Mouse (Mus musculus) embryonic facial prominence, embryonic 11.5 days (tissue): ENCODE data around the gene Klk13. TPM values are rescaled to one million over a fixed set of nuclear protein-coding genes. Genes with fewer than 3 reads are reported as not detected.
"Not testable (repeated sequence)": the region's sequence is repeated elsewhere in the genome, so short reads cannot be mapped to it uniquely, and the experiment has no call there.

ENCODE experiments used
- ATAC-seq: fragments of 200-750 bp; cut with Nextera tagmentation; replicated peaks from 2 replicates; pipeline ENCODE4 v1.8.0; 2017; ENCODE audit warnings: low read depth; ENCODE audit not compliant: insufficient number of reproducible peaks, low FRiP score, low TSS enrichment
- DNase-seq: peaks from one replicate; pipeline ENCODE4 v3.0.0-alpha.2; 2015; ENCODE audit warnings: low spot score
- H3K27ac ChIP-seq: fragments of 300-500 bp; sonication (generic); replicated peaks from 2 replicates; pipeline ENCODE4 v1.5.1; 2014; ENCODE audit warnings: mild to moderate bottlenecking, low read depth, low read length, control low read depth
- H3K27me3 ChIP-seq: fragments of 300-500 bp; sonication (generic); 2 replicates; pipeline ENCODE4 v1.6.1; 2014; ENCODE audit warnings: mild to moderate bottlenecking, low read length, moderate library complexity, mixed read lengths; ENCODE audit not compliant: control insufficient read depth, insufficient read depth
- H3K36me3 ChIP-seq: fragments of 300-500 bp; sonication (generic); replicated peaks from 2 replicates; pipeline ENCODE4 v1.6.1; 2014; ENCODE audit warnings: low read depth, mild to moderate bottlenecking, low read length, moderate library complexity, mixed read lengths; ENCODE audit not compliant: control insufficient read depth, insufficient read depth
- H3K4me1 ChIP-seq: fragments of 300-500 bp; sonication (generic); 2 replicates; pipeline ENCODE4 v1.6.1; 2014; ENCODE audit warnings: low read length, mixed read lengths; ENCODE audit not compliant: control insufficient read depth, insufficient read depth
- H3K4me2 ChIP-seq: fragments of 300-500 bp; sonication (generic); 2 replicates; pipeline ENCODE4 v1.6.1; 2014; ENCODE audit warnings: low read depth, mild to moderate bottlenecking, control low read depth, low read length, moderate library complexity
- H3K4me3 ChIP-seq: fragments of 300-500 bp; sonication (generic); 2 replicates; pipeline ENCODE4 v1.5.1; 2014; ENCODE audit warnings: low read depth, low read length, control low read depth
- H3K9ac ChIP-seq: fragments of 300-500 bp; sonication (generic); replicated peaks from 2 replicates; pipeline ENCODE4 v1.6.1; 2014; ENCODE audit warnings: mild to moderate bottlenecking, control low read depth, low read length
- H3K9me3 ChIP-seq: fragments of 300-500 bp; sonication (generic); replicated peaks from 2 replicates; pipeline ENCODE4 v1.6.1; 2016; ENCODE audit warnings: mild to moderate bottlenecking, low read length, inconsistent platforms, mixed read lengths; ENCODE audit not compliant: control insufficient read depth
- WGBS: fragments of 180-500 bp; shearing (Covaris S2); extraction: QIAGEN DNeasy Blood & Tissue Kit; methylation state at CpG from one replicate; pipeline ENCODE4 v1.1.7; 2014; 5-methylcytosine and 5-hydroxymethylcytosine counted together
- polyA plus RNA-seq: library from polyadenylated mRNA; unstranded; fragments of >200 nt; fragmentation: Nextera tagmentation; extraction: Ambion mirVana; gene quantifications from 2 replicates; pipeline ENCODE4 v1.2.1, GENCODE M21; 2014

Gene Klk13
- polyA plus RNA-seq, 1 experiment from 2014 or later = 0.49 TPM

GRCm38 (mm10) chr7:43675091-43675490, 37.3 kb upstream of the Klk13 start:
- DNase-seq (no peak), ATAC-seq (no peak)
- 94% methylated on average over 32 of the region's 32 CpGs for whole genome bisulfite sequencing
- H3K9ac ChIP-seq = no peak overlapping the region
- H3K36me3 ChIP-seq = peaks cover 21% of the 10 kb centered on the region
- H3K9me3 ChIP-seq = no peaks in the 10 kb centered on the region
- no peak overlapping the region for H3K4me3 ChIP-seq
- H3K4me1 ChIP-seq = no peaks in the 10 kb centered on the region
- no peak overlapping the region for H3K4me2 ChIP-seq
- H3K27me3 ChIP-seq = no peaks in the 10 kb centered on the region
- no peak overlapping the region for H3K27ac ChIP-seq

DNA sequence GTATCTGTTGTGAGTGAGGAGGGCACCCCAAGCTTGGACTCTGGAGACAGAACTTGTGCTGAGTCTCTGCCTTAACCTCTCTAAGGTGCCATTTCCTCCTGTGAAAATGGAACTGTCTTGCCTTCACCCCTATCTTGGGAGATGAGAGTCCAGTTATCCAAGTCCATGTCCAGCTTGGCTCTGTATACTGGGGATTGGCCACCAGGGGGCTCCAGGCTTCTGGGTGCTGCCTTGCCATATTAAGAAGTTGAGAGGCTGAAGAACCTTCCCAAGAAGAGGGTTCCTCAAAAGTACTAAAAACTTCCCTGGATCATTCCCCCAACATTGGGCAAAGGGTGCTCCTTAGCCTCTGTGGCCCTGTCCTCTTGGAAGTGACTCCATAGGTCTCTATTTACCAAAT, 33.9 kb upstream of the Klk13 start:
- no peak overlapping the region for H3K27ac ChIP-seq
- H3K4me2 ChIP-seq = no peak overlapping the region
- peaks cover 21% of the 10 kb centered on the region for H3K36me3 ChIP-seq
- H3K9ac ChIP-seq = no peak overlapping the region
- ATAC-seq (no peak), DNase-seq (peak; percentile 30)
- no peaks in the 10 kb centered on the region for H3K4me1 ChIP-seq
- no peaks in the 10 kb centered on the region for H3K9me3 ChIP-seq
- H3K27me3 ChIP-seq = no peaks in the 10 kb centered on the region
- no peak overlapping the region for H3K4me3 ChIP-seq

GRCm38 (mm10) chr7:43680960-43681359, 31.4 kb upstream of the Klk13 start:
- no peak for ATAC-seq
- Histone ChIP-seq H3K9ac (no peak overlapping the region), H3K4me1 (no peaks in the 10 kb centered on the region), H3K4me3 (no peak overlapping the region), H3K36me3 (peaks cover 14% of the 10 kb centered on the region), H3K9me3 (no peaks in the 10 kb centered on the region), H3K27me3 (no peaks in the 10 kb centered on the region), H3K4me2 (no peak overlapping the region), H3K27ac (no peak overlapping the region)
- peak; percentile 72 for DNase-seq
- 16% methylated on average over 5 of the region's 5 CpGs for WGBS

DNA sequence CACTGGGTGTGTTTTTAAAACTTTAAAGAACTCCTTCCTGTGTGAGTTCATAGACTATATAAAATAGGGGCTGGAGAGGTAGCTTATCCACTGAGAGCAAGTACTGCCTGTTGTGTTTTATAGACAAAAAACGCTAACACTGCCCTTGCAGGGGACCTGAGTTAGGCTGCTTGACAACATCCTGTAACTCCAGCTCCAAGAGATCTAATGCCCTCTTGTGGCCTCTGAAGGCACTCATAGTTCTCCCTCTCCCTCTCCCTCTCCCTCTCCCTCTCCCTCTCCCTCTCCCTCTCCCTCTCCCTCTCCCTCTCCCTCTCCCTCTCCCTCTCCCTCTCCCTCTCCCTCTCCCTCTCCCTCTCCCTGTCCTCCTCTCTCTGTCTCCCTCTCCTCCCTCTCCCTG, 29.9 kb upstream of the Klk13 start:
- not testable (repeated sequence) for ATAC-seq
- DNase-seq = peak; percentile 3

DNA sequence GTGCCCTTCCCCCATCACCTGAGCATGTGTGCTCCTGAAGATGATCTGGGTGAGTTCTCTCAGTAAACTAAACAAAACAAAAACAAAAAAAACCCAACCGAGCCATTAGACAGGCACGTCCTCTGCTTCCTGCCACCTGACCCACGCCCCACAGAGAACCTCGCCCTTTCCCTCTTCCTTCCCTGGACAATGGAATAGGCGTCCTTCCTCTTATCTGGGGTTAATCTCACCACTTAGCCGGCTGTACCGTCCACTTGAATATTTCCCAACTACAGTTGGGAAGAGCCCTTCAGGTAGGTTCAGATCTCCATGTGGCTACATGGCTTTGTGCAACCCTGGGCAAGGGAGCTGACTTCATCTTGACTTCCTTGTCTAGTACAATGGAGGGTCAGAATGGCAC, 27.3 kb upstream of the Klk13 start:
- Histone ChIP-seq H3K27ac (no peak overlapping the region), H3K4me1 (no peaks in the 10 kb centered on the region), H3K4me2 (no peak overlapping the region), H3K9me3 (no peaks in the 10 kb centered on the region), H3K9ac (no peak overlapping the region), H3K36me3 (no peaks in the 10 kb centered on the region), H3K4me3 (no peak overlapping the region), H3K27me3 (no peaks in the 10 kb centered on the region)
- ATAC-seq = no peak
- no peak for DNase-seq
- WGBS = 73% methylated on average over 7 of the region's 7 CpGs

More for the DNA sequence above, 29.9 kb upstream of the Klk13 start:
- H3K27ac ChIP-seq, H3K4me2 ChIP-seq, H3K9me3 ChIP-seq, H3K27me3 ChIP-seq, H3K36me3 ChIP-seq, H3K4me1 ChIP-seq, H3K9ac ChIP-seq, H3K4me3 ChIP-seq: not testable (repeated sequence)
- 27% methylated on average over 1 of the region's 1 CpGs for WGBS

GRCm38 (mm10) chr7:43690118-43690517, 22.2 kb upstream of the Klk13 start, which contains the start of gene Klk14:
Gene Klk14 (plus strand): TSS chr7:43690418.
- H3K9ac ChIP-seq = no peak within 1 kb of the TSS
- H3K4me3 ChIP-seq = no peak within 1 kb of the TSS
- no peaks in the 10 kb centered on the region for H3K9me3 ChIP-seq
- no peak for DNase-seq
- no peak within 1 kb of the TSS for H3K27ac ChIP-seq
- no peaks in the 10 kb centered on the region for H3K27me3 ChIP-seq
- no peak for ATAC-seq
- H3K4me2 ChIP-seq = no peak within 1 kb of the TSS
- no peaks in the 10 kb centered on the region for H3K36me3 ChIP-seq
- no peaks in the 10 kb centered on the region for H3K4me1 ChIP-seq

GRCm38 (mm10) chr7:43710031-43710430, 2.3 kb upstream of the Klk13 start:
- no peaks in the 10 kb centered on the region for H3K9me3 ChIP-seq
- H3K36me3 ChIP-seq = no peaks in the 10 kb centered on the region
- no peak overlapping the region for H3K4me3 ChIP-seq
- ATAC-seq (no peak), DNase-seq (no peak)
- H3K4me1 ChIP-seq = no peaks in the 10 kb centered on the region
- H3K9ac ChIP-seq = no peak overlapping the region
- no peak overlapping the region for H3K27ac ChIP-seq
- WGBS = 94% methylated on average over 3 of the region's 3 CpGs
- no peaks in the 10 kb centered on the region; the same call in 1 of the 2 replicates for H3K27me3 ChIP-seq
- no peak overlapping the region for H3K4me2 ChIP-seq

GRCm38 (mm10) chr7:43712917-43713316, 550 bp downstream of the Klk13 start:
- ATAC-seq (no peak), DNase-seq (peak; percentile 4)
- no peak overlapping the region for H3K4me3 ChIP-seq
- no peaks in the 10 kb centered on the region for H3K9me3 ChIP-seq
- no peaks in the 10 kb centered on the region; the same call in 1 of the 2 replicates for H3K27me3 ChIP-seq
- H3K36me3 ChIP-seq = no peaks in the 10 kb centered on the region
- H3K27ac ChIP-seq = no peak overlapping the region
- WGBS = 4% methylated on average over 9 of the region's 9 CpGs
- no peaks in the 10 kb centered on the region for H3K4me1 ChIP-seq
- H3K9ac ChIP-seq = no peak overlapping the region; the same call in 1 of the 2 replicates
- H3K4me2 ChIP-seq = peak overlapping the region; percentile 1; the same call in 1 of the 2 replicates
